Mouse (Mus musculus): Measurements from ENCODE around the gene Nol8. TPM values are rescaled to one million over a fixed set of nuclear protein-coding genes. Genes with fewer than 3 reads are reported as not detected.

Gene Nol8
- polyA plus RNA-seq, 1 experiment from 2014 or later, result 13.2 TPM

- Histone ChIP-seq H3K36me3 (ENCODE audit: control insufficient read depth, insufficient read depth, low read length) (no peaks in the 10 kb centered on the region), H3K4me1 (ENCODE audit: control insufficient read depth, insufficient read depth, low read length) (peaks cover 7% of the 10 kb centered on the region), H3K9ac (ENCODE audit: low read length) (peak within 1 kb of the TSS; percentile 86), H3K27ac (ENCODE audit: low read length) (peak within 1 kb of the TSS; percentile 93), H3K27me3 (ENCODE audit: control insufficient read depth, insufficient read depth, low read length) (no peaks in the 10 kb centered on the region), H3K4me2 (ENCODE audit: low read depth, low read length) (peak within 1 kb of the TSS; percentile 94), H3K4me3 (replicated peaks; ENCODE audit: low read length) (peak within 1 kb of the TSS; percentile 90), H3K9me3 (replicated peaks; ENCODE audit: control insufficient read depth, low read length) (no peaks in the 10 kb centered on the region)
- ATAC-seq (ENCODE audit: insufficient read depth, low FRiP score), result peak; percentile 100
- WGBS, result 4% methylated on average over 26 of the region's 26 CpGs
Measured at GRCm38 (mm10) chr13:49681351-49682232, 28.7 kb downstream of the Nol8 start, which contains the start of gene Iars. Gene Iars (plus strand): TSS chr13:49682100.

- Histone ChIP-seq H3K27ac (ENCODE audit: low read length) (peak overlapping the region; percentile 93), H3K4me3 (replicated peaks; ENCODE audit: low read length) (peak overlapping the region; percentile 90), H3K9me3 (replicated peaks; ENCODE audit: control insufficient read depth, low read length) (no peaks in the 10 kb centered on the region), H3K4me1 (ENCODE audit: control insufficient read depth, insufficient read depth, low read length) (peaks cover 7% of the 10 kb centered on the region), H3K36me3 (ENCODE audit: control insufficient read depth, insufficient read depth, low read length) (no peaks in the 10 kb centered on the region), H3K4me2 (ENCODE audit: low read depth, low read length) (peak overlapping the region; percentile 94), H3K27me3 (ENCODE audit: control insufficient read depth, insufficient read depth, low read length) (no peaks in the 10 kb centered on the region), H3K9ac (ENCODE audit: low read length) (peak overlapping the region; percentile 86)
- WGBS, result under 1% methylated on average over 20 of the region's 20 CpGs
- ATAC-seq (ENCODE audit: insufficient read depth, low FRiP score), result peak; percentile 9
Measured at GRCm38 (mm10) chr13:49682233-49682846, 29.5 kb downstream of the Nol8 start.

- H3K9me3 ChIP-seq (replicated peaks; ENCODE audit: control insufficient read depth, low read length), result no peaks in the 10 kb centered on the region
- 72% methylated on average over 4 of the region's 4 CpGs for WGBS
- no peak for ATAC-seq (ENCODE audit: insufficient read depth, low FRiP score)
- no peak overlapping the region for H3K4me2 ChIP-seq (ENCODE audit: low read depth, low read length)
- no peak overlapping the region for H3K27ac ChIP-seq (ENCODE audit: low read length)
- no peaks in the 10 kb centered on the region for H3K27me3 ChIP-seq (ENCODE audit: control insufficient read depth, insufficient read depth, low read length)
- no peak overlapping the region for H3K9ac ChIP-seq (ENCODE audit: low read length)
- no peak overlapping the region for H3K4me3 ChIP-seq (replicated peaks; ENCODE audit: low read length)
- peaks cover 7% of the 10 kb centered on the region for H3K4me1 ChIP-seq (ENCODE audit: control insufficient read depth, insufficient read depth, low read length)
- 0 out of 2 replicates have a peak, but pooled peaks cover 3% of the 10 kb centered on the region for H3K36me3 ChIP-seq (ENCODE audit: control insufficient read depth, insufficient read depth, low read length)
Measured at GRCm38 (mm10) chr13:49684266-49684665, 31.4 kb downstream of the Nol8 start.

GRCm38 (mm10) chr13:49691056-49691455 is 38.2 kb downstream of the Nol8 start:
- no peak overlapping the region for H3K27ac ChIP-seq (ENCODE audit: low read length)
- no peak for ATAC-seq (ENCODE audit: insufficient read depth, low FRiP score)
- peaks cover 25% of the 10 kb centered on the region for H3K36me3 ChIP-seq (ENCODE audit: control insufficient read depth, insufficient read depth, low read length)
- no peak overlapping the region for H3K4me3 ChIP-seq (replicated peaks; ENCODE audit: low read length)
- WGBS, result 94% methylated on average over 5 of the region's 5 CpGs
- no peaks in the 10 kb centered on the region for H3K27me3 ChIP-seq (ENCODE audit: control insufficient read depth, insufficient read depth, low read length)
- H3K9ac ChIP-seq (ENCODE audit: low read length), result no peak overlapping the region
- H3K4me1 ChIP-seq (ENCODE audit: control insufficient read depth, insufficient read depth, low read length), result no peaks in the 10 kb centered on the region
- no peak overlapping the region for H3K4me2 ChIP-seq (ENCODE audit: low read depth, low read length)
- no peaks in the 10 kb centered on the region for H3K9me3 ChIP-seq (replicated peaks; ENCODE audit: control insufficient read depth, low read length)

GRCm38 (mm10) chr13:49703216-49703779 is 50.4 kb downstream of the Nol8 start:
- WGBS, result 90% methylated on average over 11 of the region's 11 CpGs
- no peak for ATAC-seq (ENCODE audit: insufficient read depth, low FRiP score)
- peaks cover 27% of the 10 kb centered on the region for H3K36me3 ChIP-seq (ENCODE audit: control insufficient read depth, insufficient read depth, low read length)
- no peak overlapping the region for H3K4me2 ChIP-seq (ENCODE audit: low read depth, low read length)
- no peaks in the 10 kb centered on the region for H3K27me3 ChIP-seq (ENCODE audit: control insufficient read depth, insufficient read depth, low read length)
- no peak overlapping the region for H3K27ac ChIP-seq (ENCODE audit: low read length)
- H3K4me3 ChIP-seq (replicated peaks; ENCODE audit: low read length), result no peak overlapping the region
- H3K9me3 ChIP-seq (replicated peaks; ENCODE audit: control insufficient read depth, low read length), result no peaks in the 10 kb centered on the region
- H3K9ac ChIP-seq (ENCODE audit: low read length), result no peak overlapping the region
- H3K4me1 ChIP-seq (ENCODE audit: control insufficient read depth, insufficient read depth, low read length), result no peaks in the 10 kb centered on the region

- WGBS, result 92% methylated on average over 3 of the region's 3 CpGs
- H3K9me3 ChIP-seq (replicated peaks; ENCODE audit: control insufficient read depth, low read length), result no peaks in the 10 kb centered on the region
- H3K4me3 ChIP-seq (replicated peaks; ENCODE audit: low read length), result no peak overlapping the region
- no peak overlapping the region for H3K27ac ChIP-seq (ENCODE audit: low read length)
- H3K4me2 ChIP-seq (ENCODE audit: low read depth, low read length), result no peak overlapping the region
- no peak overlapping the region for H3K9ac ChIP-seq (ENCODE audit: low read length)
- H3K4me1 ChIP-seq (ENCODE audit: control insufficient read depth, insufficient read depth, low read length), result no peaks in the 10 kb centered on the region
- H3K36me3 ChIP-seq (ENCODE audit: control insufficient read depth, insufficient read depth, low read length), result peaks cover 33% of the 10 kb centered on the region
- no peaks in the 10 kb centered on the region for H3K27me3 ChIP-seq (ENCODE audit: control insufficient read depth, insufficient read depth, low read length)
- no peak for ATAC-seq (ENCODE audit: insufficient read depth, low FRiP score)
Measured at GRCm38 (mm10) chr13:49706032-49706690, 53.3 kb downstream of the Nol8 start.

- Histone ChIP-seq H3K36me3 (ENCODE audit: control insufficient read depth, insufficient read depth, low read length) (peaks cover 31% of the 10 kb centered on the region), H3K4me3 (replicated peaks; ENCODE audit: low read length) (no peak overlapping the region), H3K4me1 (ENCODE audit: control insufficient read depth, insufficient read depth, low read length) (no peaks in the 10 kb centered on the region), H3K27me3 (ENCODE audit: control insufficient read depth, insufficient read depth, low read length) (no peaks in the 10 kb centered on the region), H3K9me3 (replicated peaks; ENCODE audit: control insufficient read depth, low read length) (no peaks in the 10 kb centered on the region), H3K9ac (ENCODE audit: low read length) (no peak overlapping the region), H3K4me2 (ENCODE audit: low read depth, low read length) (no peak overlapping the region), H3K27ac (ENCODE audit: low read length) (no peak overlapping the region)
- ATAC-seq (ENCODE audit: insufficient read depth, low FRiP score), result no peak
- WGBS, result 89% methylated on average over 8 of the region's 8 CpGs
Measured at GRCm38 (mm10) chr13:49708311-49708710, 55.4 kb downstream of the Nol8 start.

- ATAC-seq (ENCODE audit: insufficient read depth, low FRiP score), result no peak
- H3K4me2 ChIP-seq (ENCODE audit: low read depth, low read length), result no peak overlapping the region
- no peaks in the 10 kb centered on the region for H3K9me3 ChIP-seq (replicated peaks; ENCODE audit: control insufficient read depth, low read length)
- 90% methylated on average over 12 of the region's 12 CpGs for WGBS
- no peak overlapping the region for H3K27ac ChIP-seq (ENCODE audit: low read length)
- no peaks in the 10 kb centered on the region for H3K4me1 ChIP-seq (ENCODE audit: control insufficient read depth, insufficient read depth, low read length)
- H3K9ac ChIP-seq (ENCODE audit: low read length), result no peak overlapping the region
- H3K36me3 ChIP-seq (ENCODE audit: control insufficient read depth, insufficient read depth, low read length), result peaks cover 25% of the 10 kb centered on the region
- H3K27me3 ChIP-seq (ENCODE audit: control insufficient read depth, insufficient read depth, low read length), result no peaks in the 10 kb centered on the region
- H3K4me3 ChIP-seq (replicated peaks; ENCODE audit: low read length), result no peak overlapping the region
Measured at GRCm38 (mm10) chr13:49712047-49712721, 59.3 kb downstream of the Nol8 start.
